Mouse (Mus musculus) erythroblast, embryonic 14.5 days (primary cell): ENCODE measurements around the gene Dtx2.

Experiments used
- GATA1 ChIP-seq: IDR thresholded peaks from 2 replicates; pipeline ENCODE4 v1.6.1; 2012; ENCODE audit warnings: low read length, inconsistent platforms, mixed read lengths
- TAL1 ChIP-seq: IDR thresholded peaks from 3 replicates; pipeline ENCODE4 v1.6.1; 2012; ENCODE audit warnings: low read length, inconsistent platforms, mixed read lengths

GRCm38 (mm10) chr5:136025712-136026111, 31.1 kb downstream of the Dtx2 start:
- TF ChIP-seq GATA1 (no peak), TAL1 (no peak)
